Mouse (Mus musculus) embryonic fibroblast, embryonic 13.5 days (primary cell): ENCODE measurements around the gene Gm4450.
"Not testable (repeated sequence)": the region's sequence is repeated elsewhere in the genome, so short reads cannot be mapped to it uniquely, and the experiment has no call there.

Experiments
- CTCF ChIP-seq: IDR thresholded peaks from 2 replicates; pipeline ENCODE4 v1.5.1; 2011; ENCODE audit warnings: mild to moderate bottlenecking, control low read depth, low read length, moderate library complexity, borderline replicate concordance; ENCODE audit not compliant: insufficient read depth
- POLR2A ChIP-seq: IDR thresholded peaks from 2 replicates; pipeline ENCODE4 v1.6.1; 2011; ENCODE audit warnings: low read depth, mild to moderate bottlenecking, control low read depth, low read length, moderate library complexity

DNA sequence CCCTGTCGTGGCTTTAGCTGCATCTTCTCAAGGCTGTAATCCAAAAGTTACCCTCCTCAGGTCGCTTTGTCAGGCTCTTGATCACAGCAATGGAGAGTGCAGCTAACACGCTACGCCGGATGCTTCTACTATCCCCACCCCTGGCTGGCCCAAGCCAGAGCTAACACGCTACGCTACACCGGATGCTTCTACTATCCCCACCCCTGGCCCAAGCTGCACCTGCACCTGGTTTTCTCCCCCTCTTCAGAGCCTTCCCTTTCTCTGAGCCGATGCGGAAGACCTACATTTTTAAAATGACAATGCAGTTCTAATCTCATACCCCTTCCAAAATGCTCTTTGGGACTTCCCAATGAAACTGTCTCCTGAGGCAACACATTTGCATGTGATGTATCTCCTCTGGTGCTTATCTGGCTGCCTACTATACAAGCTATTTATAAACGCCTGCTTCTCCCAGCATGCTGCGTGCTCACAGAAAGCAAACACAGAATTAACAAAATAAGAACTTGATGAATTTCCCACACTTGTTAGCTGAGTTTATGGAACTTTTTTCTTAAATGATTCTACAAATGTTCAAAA, 50.3 kb downstream of the Gm4450 start:
- not testable (repeated sequence) for TF ChIP-seq CTCF, POLR2A
